Mouse (Mus musculus): ENCODE results near the gene Fmnl2. TPM values are rescaled to one million over a fixed set of nuclear protein-coding genes. Genes with fewer than 3 reads are reported as not detected.

The Fmnl2 gene
- polyA plus RNA-seq, 1 experiment from 2014 or later: 21.3 TPM

DNA sequence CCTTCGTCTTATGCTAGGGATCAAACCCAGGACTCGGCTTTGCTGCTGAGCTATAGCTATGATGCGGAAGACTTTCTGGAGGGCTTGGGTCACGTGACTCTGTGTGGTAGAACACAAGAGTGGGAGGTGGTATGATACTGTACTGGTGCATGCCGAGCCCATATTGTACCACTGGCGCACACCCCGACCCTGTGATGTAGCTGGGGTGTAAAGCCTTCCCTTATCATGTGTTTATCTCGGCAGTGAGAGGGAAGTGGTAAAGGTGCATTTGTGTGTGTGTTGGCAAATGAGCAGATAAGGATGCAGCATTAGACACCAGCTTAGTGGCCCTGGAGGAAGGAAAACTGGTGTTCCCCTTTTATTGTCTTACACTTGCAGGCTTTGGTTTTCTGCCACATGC lies 193.8 kb downstream of the Fmnl2 start:
- no peak for ATAC-seq
- H3K9me3 ChIP-seq (replicated peaks; ENCODE audit: control insufficient read depth, low read length): no peaks in the 10 kb centered on the region
- WGBS: 94% methylated on average over 8 of the region's 8 CpGs

DNA sequence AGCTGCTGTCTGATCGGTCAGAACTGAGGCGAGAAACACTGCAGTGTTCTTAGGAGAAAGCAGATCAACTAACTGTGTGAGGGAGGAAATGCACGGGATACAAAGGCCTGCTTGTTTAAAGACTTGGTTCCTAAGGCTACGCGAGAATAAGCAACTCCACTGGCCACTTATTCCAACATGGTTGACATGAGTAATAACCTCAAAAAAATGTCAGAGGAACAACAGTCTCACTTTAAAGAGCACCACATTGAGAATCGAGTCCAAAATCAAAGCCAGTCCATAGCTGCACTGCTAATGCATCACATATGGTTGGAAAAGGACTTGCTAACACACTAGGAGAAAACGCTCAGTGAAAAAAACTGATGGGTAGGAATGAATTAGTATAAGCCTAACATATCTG lies 196.1 kb downstream of the Fmnl2 start:
- Histone ChIP-seq H3K27ac (ENCODE audit: low read depth, low read length) (peak overlapping the region; percentile 2; the same call in 1 of the 2 replicates), H3K9me3 (replicated peaks; ENCODE audit: control insufficient read depth, low read length) (no peaks in the 10 kb centered on the region), H3K27me3 (replicated peaks; ENCODE audit: control insufficient read depth, insufficient read depth, low read length) (no peaks in the 10 kb centered on the region), H3K4me3 (ENCODE audit: low read depth, low read length) (no peak overlapping the region), H3K36me3 (ENCODE audit: control insufficient read depth, insufficient read depth, low read length) (peaks cover 14% of the 10 kb centered on the region), H3K4me2 (ENCODE audit: low read length) (no peak overlapping the region), H3K4me1 (ENCODE audit: control insufficient read depth, insufficient read depth, low read length) (peaks cover 3% of the 10 kb centered on the region; the same call in 1 of the 2 replicates), H3K9ac (ENCODE audit: low read length) (no peak overlapping the region)
- 56% methylated on average over 7 of the region's 7 CpGs for WGBS
- DNase-seq (ENCODE audit: low spot score): peak; percentile 33
- peak; percentile 50; the same call in 1 of the 2 replicates for ATAC-seq

More for the DNA sequence above, 193.8 kb downstream of the Fmnl2 start:
- H3K4me1 ChIP-seq (ENCODE audit: control insufficient read depth, insufficient read depth, low read length): peaks cover 3% of the 10 kb centered on the region; the same call in 1 of the 2 replicates
- DNase-seq (ENCODE audit: low spot score): no peak
- no peak overlapping the region for H3K4me2 ChIP-seq (ENCODE audit: low read length)
- no peak overlapping the region for H3K4me3 ChIP-seq (ENCODE audit: low read depth, low read length)
- H3K27me3 ChIP-seq (replicated peaks; ENCODE audit: control insufficient read depth, insufficient read depth, low read length): no peaks in the 10 kb centered on the region
- H3K27ac ChIP-seq (ENCODE audit: low read depth, low read length): no peak overlapping the region
- no peak overlapping the region for H3K9ac ChIP-seq (ENCODE audit: low read length)
- H3K36me3 ChIP-seq (ENCODE audit: control insufficient read depth, insufficient read depth, low read length): peaks cover 14% of the 10 kb centered on the region

DNA sequence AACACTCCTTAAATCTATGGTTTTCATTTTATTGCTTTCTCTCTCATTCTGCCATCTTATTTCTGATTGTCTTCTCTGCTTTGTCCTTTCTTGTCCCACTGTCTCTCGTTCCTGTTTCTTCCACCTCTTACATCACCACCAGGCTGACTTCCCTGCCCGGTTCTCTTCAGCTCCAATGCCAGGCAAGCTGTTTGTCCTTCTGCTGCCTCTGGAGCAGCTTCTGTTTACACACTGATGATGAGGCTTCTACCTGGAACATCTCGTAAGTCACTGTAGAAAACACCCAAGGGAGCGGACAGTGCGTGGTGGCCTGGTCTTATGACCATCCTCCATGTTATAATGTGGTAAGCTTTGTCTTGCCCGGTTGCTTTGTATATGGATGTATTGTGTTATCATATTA lies 198.9 kb downstream of the Fmnl2 start:
- Histone ChIP-seq H3K36me3 (ENCODE audit: control insufficient read depth, insufficient read depth, low read length) (peaks cover 9% of the 10 kb centered on the region), H3K9me3 (replicated peaks; ENCODE audit: control insufficient read depth, low read length) (no peaks in the 10 kb centered on the region), H3K4me1 (ENCODE audit: control insufficient read depth, insufficient read depth, low read length) (peaks cover 3% of the 10 kb centered on the region; the same call in 1 of the 2 replicates), H3K9ac (ENCODE audit: low read length) (no peak overlapping the region), H3K4me3 (ENCODE audit: low read depth, low read length) (no peak overlapping the region), H3K27ac (ENCODE audit: low read depth, low read length) (no peak overlapping the region), H3K4me2 (ENCODE audit: low read length) (no peak overlapping the region), H3K27me3 (replicated peaks; ENCODE audit: control insufficient read depth, insufficient read depth, low read length) (no peaks in the 10 kb centered on the region)
- 91% methylated on average over 6 of the region's 6 CpGs for WGBS
- ATAC-seq (no peak), DNase-seq (ENCODE audit: low spot score) (no peak)

DNA sequence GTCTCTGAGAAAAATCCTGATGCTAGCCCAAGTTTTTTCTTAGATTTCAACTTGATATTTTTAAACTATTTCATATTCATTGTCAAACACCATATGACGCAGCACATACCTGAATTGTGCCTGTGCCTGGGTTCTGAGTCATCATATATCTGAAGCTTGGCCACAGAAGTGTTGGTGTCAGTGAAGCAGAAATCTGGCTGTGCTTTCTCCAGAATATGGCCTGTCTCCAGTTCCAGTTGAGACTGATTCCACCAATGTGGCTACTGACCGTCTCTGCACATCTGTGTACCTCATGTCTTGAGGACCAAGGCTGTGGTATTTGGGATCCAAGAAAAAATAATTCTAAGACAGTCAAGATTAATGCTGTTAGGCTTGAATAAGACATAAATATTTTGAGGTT lies 199.6 kb downstream of the Fmnl2 start:
- Histone ChIP-seq H3K4me1 (ENCODE audit: control insufficient read depth, insufficient read depth, low read length) (peaks cover 3% of the 10 kb centered on the region; the same call in 1 of the 2 replicates), H3K36me3 (ENCODE audit: control insufficient read depth, insufficient read depth, low read length) (peaks cover 9% of the 10 kb centered on the region), H3K27ac (ENCODE audit: low read depth, low read length) (no peak overlapping the region), H3K27me3 (replicated peaks; ENCODE audit: control insufficient read depth, insufficient read depth, low read length) (no peaks in the 10 kb centered on the region), H3K9me3 (replicated peaks; ENCODE audit: control insufficient read depth, low read length) (no peaks in the 10 kb centered on the region), H3K4me3 (ENCODE audit: low read depth, low read length) (no peak overlapping the region), H3K4me2 (ENCODE audit: low read length) (no peak overlapping the region), H3K9ac (ENCODE audit: low read length) (no peak overlapping the region)
- 96% methylated on average over 2 of the region's 2 CpGs for WGBS
- DNase-seq (ENCODE audit: low spot score): no peak
- no peak for ATAC-seq

DNA sequence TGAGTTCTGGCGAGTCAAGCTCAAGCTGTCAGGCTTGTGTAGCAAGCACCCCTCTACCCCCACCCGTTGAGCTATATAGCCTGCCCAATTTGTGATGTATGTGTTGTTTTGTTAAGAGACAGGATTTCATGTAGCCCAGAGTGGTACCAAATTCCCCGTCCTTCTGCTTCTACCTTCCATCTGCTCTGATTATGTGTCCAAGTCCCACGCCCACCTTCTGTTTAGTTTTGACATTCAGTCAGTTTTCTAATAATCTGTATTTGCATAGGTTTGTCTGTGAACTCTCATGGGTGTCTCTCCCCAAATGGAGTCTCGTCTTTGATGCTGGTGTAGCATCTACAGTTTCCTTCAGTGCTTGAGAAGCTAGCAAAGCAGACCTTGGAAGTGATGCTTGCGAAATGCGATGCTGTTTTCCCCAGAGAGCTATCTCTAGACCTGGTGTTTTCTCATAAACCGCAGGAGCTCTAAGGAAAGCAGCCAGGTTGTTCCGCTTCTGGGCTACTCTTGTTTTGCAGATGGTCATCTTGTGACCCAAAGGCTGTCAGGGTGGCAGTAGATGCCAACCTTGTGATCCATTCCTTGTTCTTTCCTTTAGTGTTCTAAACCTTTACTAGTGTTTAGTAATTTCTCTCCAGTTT lies 203.8 kb downstream of the Fmnl2 start:
- WGBS: 81% methylated on average over 9 of the region's 9 CpGs
- no peaks in the 10 kb centered on the region for H3K27me3 ChIP-seq (replicated peaks; ENCODE audit: control insufficient read depth, insufficient read depth, low read length)
- H3K9ac ChIP-seq (ENCODE audit: low read length): no peak overlapping the region
- H3K4me1 ChIP-seq (ENCODE audit: control insufficient read depth, insufficient read depth, low read length): no peaks in the 10 kb centered on the region
- no peak overlapping the region for H3K4me3 ChIP-seq (ENCODE audit: low read depth, low read length)
- ATAC-seq (peak; percentile 87; the same call in 1 of the 2 replicates), DNase-seq (ENCODE audit: low spot score) (peak; percentile 55)
- H3K4me2 ChIP-seq (ENCODE audit: low read length): no peak overlapping the region
- H3K27ac ChIP-seq (ENCODE audit: low read depth, low read length): peak overlapping the region; percentile 55; the same call in 1 of the 2 replicates
- no peaks in the 10 kb centered on the region for H3K36me3 ChIP-seq (ENCODE audit: control insufficient read depth, insufficient read depth, low read length)
- no peaks in the 10 kb centered on the region for H3K9me3 ChIP-seq (replicated peaks; ENCODE audit: control insufficient read depth, low read length)

DNA sequence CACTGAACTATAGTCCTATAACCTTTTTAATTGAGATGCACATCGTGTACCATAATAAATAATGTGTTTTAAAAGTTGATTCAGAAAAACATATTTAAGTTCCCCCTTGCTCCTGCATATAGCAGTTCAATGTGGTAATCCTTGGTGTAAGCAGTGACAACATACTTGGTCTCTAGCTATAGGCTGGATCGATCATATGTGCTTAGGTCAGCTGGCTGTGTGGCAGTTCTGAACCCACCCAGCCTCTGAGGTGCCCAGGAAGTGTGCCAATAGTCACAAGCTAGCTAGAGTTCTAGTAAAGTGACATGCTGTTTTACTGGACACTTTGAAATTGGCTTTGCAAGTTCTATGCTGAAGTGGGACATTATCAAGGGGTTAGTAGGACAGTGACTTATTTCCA lies 209.3 kb downstream of the Fmnl2 start:
- no peak overlapping the region for H3K4me2 ChIP-seq (ENCODE audit: low read length)
- ATAC-seq (no peak), DNase-seq (ENCODE audit: low spot score) (no peak)
- no peak overlapping the region for H3K4me3 ChIP-seq (ENCODE audit: low read depth, low read length)
- no peaks in the 10 kb centered on the region for H3K4me1 ChIP-seq (ENCODE audit: control insufficient read depth, insufficient read depth, low read length)
- H3K9me3 ChIP-seq (replicated peaks; ENCODE audit: control insufficient read depth, low read length): no peaks in the 10 kb centered on the region
- 98% methylated on average over 2 of the region's 2 CpGs for WGBS
- no peak overlapping the region for H3K27ac ChIP-seq (ENCODE audit: low read depth, low read length)
- no peaks in the 10 kb centered on the region for H3K36me3 ChIP-seq (ENCODE audit: control insufficient read depth, insufficient read depth, low read length)
- no peak overlapping the region for H3K9ac ChIP-seq (ENCODE audit: low read length)
- no peaks in the 10 kb centered on the region for H3K27me3 ChIP-seq (replicated peaks; ENCODE audit: control insufficient read depth, insufficient read depth, low read length)

DNA sequence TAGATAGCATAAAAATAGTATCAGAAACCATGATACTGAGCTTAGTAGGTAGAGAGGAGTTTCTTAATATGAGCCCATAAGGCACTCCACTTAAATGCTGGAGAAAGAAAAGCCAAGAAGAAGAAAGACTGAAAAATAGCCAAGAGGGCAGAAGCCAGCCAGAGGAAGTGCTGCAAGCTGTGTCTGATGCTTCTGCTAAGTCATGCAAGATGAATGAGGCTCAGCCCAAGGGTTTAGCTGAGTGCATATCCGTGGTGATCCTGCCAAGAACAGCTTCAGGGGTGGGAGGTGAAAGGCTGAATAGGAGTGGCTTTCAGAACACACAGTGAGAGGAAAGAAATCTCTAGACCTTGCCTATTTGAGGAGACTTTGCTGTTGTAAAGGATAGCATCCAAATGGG lies 212.9 kb downstream of the Fmnl2 start:
- H3K4me2 ChIP-seq (ENCODE audit: low read length): no peak overlapping the region
- no peaks in the 10 kb centered on the region for H3K4me1 ChIP-seq (ENCODE audit: control insufficient read depth, insufficient read depth, low read length)
- DNase-seq (ENCODE audit: low spot score): peak; percentile 38
- no peak overlapping the region for H3K27ac ChIP-seq (ENCODE audit: low read depth, low read length)
- no peaks in the 10 kb centered on the region for H3K27me3 ChIP-seq (replicated peaks; ENCODE audit: control insufficient read depth, insufficient read depth, low read length)
- WGBS: 7% methylated on average over 1 of the region's 1 CpGs
- no peak for ATAC-seq
- no peaks in the 10 kb centered on the region for H3K9me3 ChIP-seq (replicated peaks; ENCODE audit: control insufficient read depth, low read length)
- H3K9ac ChIP-seq (ENCODE audit: low read length): no peak overlapping the region
- H3K4me3 ChIP-seq (ENCODE audit: low read depth, low read length): no peak overlapping the region
- H3K36me3 ChIP-seq (ENCODE audit: control insufficient read depth, insufficient read depth, low read length): peaks cover 11% of the 10 kb centered on the region

DNA sequence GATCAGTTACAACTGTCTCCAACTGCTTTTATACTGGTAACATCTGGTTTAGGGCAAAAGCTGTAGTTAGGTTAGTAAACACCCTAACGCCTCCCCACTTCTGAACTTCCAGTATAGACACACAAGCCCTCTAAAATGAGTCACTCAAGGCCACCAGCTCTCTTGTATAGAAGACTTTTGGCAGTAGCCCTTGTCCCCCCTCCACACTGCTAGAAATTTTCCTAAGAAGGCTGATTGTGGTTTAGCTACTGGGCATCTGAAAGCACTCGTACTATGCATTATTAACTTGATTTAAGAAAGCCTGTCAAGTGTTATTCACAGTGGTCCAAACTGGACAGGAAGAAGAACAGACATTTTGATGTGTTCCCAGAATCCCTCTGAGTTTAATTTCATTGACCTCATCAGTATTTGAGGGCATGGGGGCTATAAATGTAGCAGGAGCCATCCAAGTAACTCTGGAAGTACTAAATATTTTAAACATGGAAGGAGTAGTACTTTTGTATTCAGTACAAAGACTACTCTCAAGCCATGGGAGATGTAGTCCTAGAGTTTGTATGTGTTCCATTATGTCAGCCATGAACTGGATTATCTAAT lies 222.1 kb downstream of the Fmnl2 start:
- 80% methylated on average over 2 of the region's 2 CpGs for WGBS
- ATAC-seq: no peak

DNA sequence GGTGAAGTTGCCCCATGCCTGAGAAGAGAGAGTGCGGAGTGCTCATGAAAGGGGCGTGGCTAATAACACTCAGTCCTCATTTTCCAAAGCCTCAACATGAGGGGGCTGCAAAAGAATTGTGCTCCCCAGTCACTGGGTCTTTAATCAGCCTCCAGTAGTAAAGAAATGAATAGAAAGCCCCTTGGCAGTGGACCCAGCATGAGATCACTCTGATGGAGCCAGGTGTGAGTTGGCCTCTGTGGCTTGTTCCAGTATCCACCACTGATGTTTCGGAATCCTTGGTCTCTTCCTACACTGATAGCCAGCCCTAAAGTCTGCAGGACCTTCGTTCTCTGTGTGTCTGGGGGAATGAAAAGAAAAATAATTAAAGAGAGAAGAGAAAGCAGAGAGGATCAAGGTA lies 224.4 kb downstream of the Fmnl2 start:
- DNase-seq (ENCODE audit: low spot score) (peak; percentile 66), ATAC-seq (peak; percentile 57)
- Histone ChIP-seq H3K9me3 (replicated peaks; ENCODE audit: control insufficient read depth, low read length) (no peaks in the 10 kb centered on the region), H3K36me3 (ENCODE audit: control insufficient read depth, insufficient read depth, low read length) (no peaks in the 10 kb centered on the region), H3K4me3 (ENCODE audit: low read depth, low read length) (no peak overlapping the region), H3K27me3 (replicated peaks; ENCODE audit: control insufficient read depth, insufficient read depth, low read length) (no peaks in the 10 kb centered on the region), H3K9ac (ENCODE audit: low read length) (no peak overlapping the region), H3K27ac (ENCODE audit: low read depth, low read length) (peak overlapping the region; percentile 44), H3K4me2 (ENCODE audit: low read length) (no peak overlapping the region), H3K4me1 (ENCODE audit: control insufficient read depth, insufficient read depth, low read length) (peaks cover 5% of the 10 kb centered on the region)
- 37% methylated on average over 4 of the region's 4 CpGs for WGBS

More for the DNA sequence above, 222.1 kb downstream of the Fmnl2 start:
- Histone ChIP-seq H3K4me3 (ENCODE audit: low read depth, low read length) (no peak overlapping the region), H3K9ac (ENCODE audit: low read length) (no peak overlapping the region), H3K4me2 (ENCODE audit: low read length) (no peak overlapping the region), H3K4me1 (ENCODE audit: control insufficient read depth, insufficient read depth, low read length) (peaks cover 5% of the 10 kb centered on the region), H3K9me3 (replicated peaks; ENCODE audit: control insufficient read depth, low read length) (no peaks in the 10 kb centered on the region), H3K27me3 (replicated peaks; ENCODE audit: control insufficient read depth, insufficient read depth, low read length) (no peaks in the 10 kb centered on the region), H3K36me3 (ENCODE audit: control insufficient read depth, insufficient read depth, low read length) (no peaks in the 10 kb centered on the region), H3K27ac (ENCODE audit: low read depth, low read length) (no peak overlapping the region)
- no peak for DNase-seq (ENCODE audit: low spot score)
